Mouse (Mus musculus): ENCODE measurements at regions not wholly inside any gene's neighbourhood (a gene's known extent, or its start where the extent isn't known, plus 50 kb on each side); places are given as distances from the start of the nearest gene placed in this dataset.
A peak's percentile ranks its signal among the peaks of the same experiment; 100 is the strongest.

DNA sequence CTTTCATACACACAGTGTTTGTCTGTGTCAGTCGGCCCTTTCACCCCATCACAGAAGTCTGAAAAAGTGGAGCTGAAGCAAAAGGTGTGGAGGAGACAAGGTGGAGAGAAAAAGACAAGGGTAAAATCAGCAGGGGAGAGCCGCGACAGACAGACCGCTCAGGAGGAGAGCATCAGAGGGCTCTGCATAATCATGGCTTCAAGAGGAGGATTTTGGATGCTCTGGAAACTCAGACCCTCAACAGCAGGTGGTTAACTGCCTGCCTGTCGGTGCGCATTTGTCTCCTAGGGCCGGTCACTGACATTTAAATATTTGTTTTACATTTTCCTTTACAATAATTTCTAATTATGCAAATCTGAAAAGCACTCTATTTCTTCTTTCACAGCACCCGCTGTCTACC is 100.6 kb upstream of the Zfp42 start:
- peak overlapping the region; percentile 7; the same call in 1 of the 2 replicates for H3K4me2 ChIP-seq (ENCODE audit: low read length)
- 0 out of 2 replicates have a peak, but pooled peaks have one; percentile 30 for ATAC-seq

DNA sequence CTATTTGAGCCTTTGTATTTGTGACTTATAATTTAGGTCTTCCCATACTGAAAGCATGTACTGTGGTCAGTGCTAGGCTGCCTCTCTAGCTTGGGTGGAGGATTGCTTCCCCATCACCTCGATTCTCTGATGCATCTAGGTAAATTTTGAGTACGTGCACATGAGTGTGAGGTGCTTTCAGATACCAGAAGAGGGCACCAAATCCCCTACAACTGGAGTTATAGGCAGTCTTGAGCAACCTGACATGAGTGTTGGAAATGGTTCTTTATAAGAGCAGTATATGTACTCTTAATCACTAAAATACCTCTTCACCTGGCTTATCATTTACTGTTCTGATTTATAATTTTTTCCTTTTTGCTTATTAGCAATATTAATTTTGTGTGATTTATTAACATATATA is 86.3 kb upstream of the Zfp42 start:
- no peak for ATAC-seq

More for the DNA sequence above, 100.6 kb upstream of the Zfp42 start:
- no peak overlapping the region for H3K9ac ChIP-seq (ENCODE audit: low read depth, low read length)
- no peak overlapping the region for H3K4me3 ChIP-seq (ENCODE audit: low read length)
- 19% methylated on average over 8 of the region's 8 CpGs for WGBS
- H3K27me3 ChIP-seq (replicated peaks; ENCODE audit: control insufficient read depth, insufficient read depth, low read length), result no peaks in the 10 kb centered on the region; the same call in 1 of the 2 replicates
- no peaks in the 10 kb centered on the region for H3K36me3 ChIP-seq (ENCODE audit: control insufficient read depth, insufficient read depth, low read length)
- H3K27ac ChIP-seq (ENCODE audit: low read depth, low read length), result no peak overlapping the region
- peaks cover 4% of the 10 kb centered on the region; the same call in 1 of the 2 replicates for H3K4me1 ChIP-seq (ENCODE audit: control insufficient read depth, insufficient read depth, low read depth, low read length)
- H3K9me3 ChIP-seq (ENCODE audit: control insufficient read depth, low read length), result no peaks in the 10 kb centered on the region

DNA sequence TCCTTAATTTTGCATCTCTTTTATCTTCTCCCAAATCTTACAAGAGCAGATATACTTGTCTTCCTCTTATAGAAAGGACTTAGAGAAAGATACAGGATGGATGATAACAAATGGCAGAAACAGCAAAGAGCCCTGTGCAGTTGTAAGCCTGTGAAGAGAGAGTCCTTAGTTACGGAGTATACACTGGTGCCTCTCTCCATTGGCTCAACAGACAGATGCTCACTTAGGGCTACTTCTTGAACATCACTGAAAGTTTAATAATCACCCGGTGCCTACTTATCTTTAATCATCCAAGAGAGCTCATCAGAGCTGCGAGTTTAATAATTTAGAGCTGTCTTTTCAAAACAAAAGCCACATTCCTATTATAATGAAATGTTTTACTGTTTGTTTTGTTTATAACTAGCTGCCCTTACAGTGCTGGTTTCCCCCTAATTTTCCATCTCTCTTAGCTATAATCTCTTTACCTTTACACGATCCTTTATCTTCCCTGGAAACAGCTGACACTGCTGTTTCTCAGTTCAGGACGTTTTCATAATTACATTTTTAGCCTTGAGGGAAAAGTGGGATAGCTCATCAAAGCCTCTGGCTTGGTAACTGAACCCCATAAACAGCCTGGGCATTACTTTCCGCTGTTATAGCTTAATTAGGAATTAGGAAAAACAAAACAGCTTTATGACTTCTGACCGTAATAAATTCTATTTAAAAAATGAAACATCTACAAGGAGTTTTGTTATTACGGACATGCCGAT is 83.8 kb upstream of the Zfp42 start:
- Histone ChIP-seq H3K9me3 (ENCODE audit: control insufficient read depth, low read length) (no peaks in the 10 kb centered on the region), H3K4me1 (ENCODE audit: control insufficient read depth, insufficient read depth, low read depth, low read length) (no peaks in the 10 kb centered on the region), H3K27me3 (replicated peaks; ENCODE audit: control insufficient read depth, insufficient read depth, low read length) (no peaks in the 10 kb centered on the region), H3K27ac (ENCODE audit: low read depth, low read length) (no peak overlapping the region), H3K36me3 (ENCODE audit: control insufficient read depth, insufficient read depth, low read length) (no peaks in the 10 kb centered on the region), H3K4me2 (ENCODE audit: low read length) (no peak overlapping the region), H3K4me3 (ENCODE audit: low read length) (no peak overlapping the region), H3K9ac (ENCODE audit: low read depth, low read length) (no peak overlapping the region)
- no peak for ATAC-seq
- WGBS, result 62% methylated on average over 9 of the region's 9 CpGs

More for the DNA sequence above, 86.3 kb upstream of the Zfp42 start:
- no peaks in the 10 kb centered on the region for H3K27me3 ChIP-seq (replicated peaks; ENCODE audit: control insufficient read depth, insufficient read depth, low read length)
- no peak overlapping the region for H3K4me2 ChIP-seq (ENCODE audit: low read length)
- H3K9me3 ChIP-seq (ENCODE audit: control insufficient read depth, low read length), result no peaks in the 10 kb centered on the region
- no peak overlapping the region for H3K9ac ChIP-seq (ENCODE audit: low read depth, low read length)
- WGBS, result 87% methylated on average over 2 of the region's 2 CpGs
- no peak overlapping the region for H3K4me3 ChIP-seq (ENCODE audit: low read length)
- no peaks in the 10 kb centered on the region for H3K4me1 ChIP-seq (ENCODE audit: control insufficient read depth, insufficient read depth, low read depth, low read length)
- no peak overlapping the region for H3K27ac ChIP-seq (ENCODE audit: low read depth, low read length)
- H3K36me3 ChIP-seq (ENCODE audit: control insufficient read depth, insufficient read depth, low read length), result no peaks in the 10 kb centered on the region
